Mouse (Mus musculus): ENCODE data around the gene Rab5if. TPM values are rescaled to one million over a fixed set of nuclear protein-coding genes. Genes with fewer than 3 reads are reported as not detected.
"Not testable (repeated sequence)": the region's sequence is repeated elsewhere in the genome, so short reads cannot be mapped to it uniquely, and the experiment has no call there.

Gene Rab5if
- polyA plus RNA-seq, 1 experiment: 191 TPM

DNA sequence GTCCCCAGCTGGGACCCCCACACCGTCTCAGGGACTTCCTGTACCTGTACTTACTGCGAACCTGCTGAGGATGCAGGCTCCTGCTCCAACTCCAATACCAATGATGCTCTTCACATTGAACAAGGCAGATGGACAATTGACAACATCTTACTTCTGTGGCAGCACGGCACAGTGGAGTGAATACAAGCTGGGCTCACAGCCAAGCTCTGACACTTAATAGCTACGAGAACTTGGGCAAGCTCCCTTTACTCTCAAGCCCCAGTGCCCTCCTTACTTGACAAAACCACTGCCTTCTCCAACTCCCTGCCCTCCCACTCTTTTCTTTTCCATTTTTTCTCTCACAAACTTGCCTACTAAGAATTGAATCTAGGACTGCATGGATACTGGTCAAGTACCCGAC, 50.3 kb downstream of the Rab5if start:
- H3K79me2 ChIP-seq (ENCODE audit: control insufficient read depth, insufficient read depth): no peaks in the 10 kb centered on the region
- no peak overlapping the region for H3ac ChIP-seq (ENCODE audit: control insufficient read depth, insufficient read length)
- no peaks in the 10 kb centered on the region for H3K27me3 ChIP-seq (ENCODE audit: control insufficient read depth, insufficient read depth, insufficient read length)
- TF ChIP-seq POLR2A (IDR thresholded peaks at IDR 0.05; ENCODE audit: insufficient read length, low read depth) (no peak), MYOD1 (IDR thresholded peaks at IDR 0.05; ENCODE audit: control insufficient read depth in 1 of 3, insufficient read length in 2 of 3, low read depth in 2 of 3) (no peak), MAX (IDR thresholded peaks at IDR 0.05; ENCODE audit: low read depth) (no peak), REST (IDR thresholded peaks at IDR 0.05; ENCODE audit: insufficient read depth, insufficient read length) (no peak), TCF3 (IDR thresholded peaks at IDR 0.05; ENCODE audit: insufficient read length, low read depth) (no peak), CEBPB (IDR thresholded peaks at IDR 0.05; ENCODE audit: insufficient read depth, poor library complexity, severe bottlenecking) (no peak), POLR2AphosphoS2 (IDR thresholded peaks at IDR 0.05; ENCODE audit: insufficient read length, low read depth) (no peak)
- H3K4me2 ChIP-seq (ENCODE audit: low read depth): no peak overlapping the region
- H3K4me3 ChIP-seq: no peak overlapping the region
- no peaks in the 10 kb centered on the region for H3K36me3 ChIP-seq (ENCODE audit: control insufficient read depth, insufficient read depth)

DNA sequence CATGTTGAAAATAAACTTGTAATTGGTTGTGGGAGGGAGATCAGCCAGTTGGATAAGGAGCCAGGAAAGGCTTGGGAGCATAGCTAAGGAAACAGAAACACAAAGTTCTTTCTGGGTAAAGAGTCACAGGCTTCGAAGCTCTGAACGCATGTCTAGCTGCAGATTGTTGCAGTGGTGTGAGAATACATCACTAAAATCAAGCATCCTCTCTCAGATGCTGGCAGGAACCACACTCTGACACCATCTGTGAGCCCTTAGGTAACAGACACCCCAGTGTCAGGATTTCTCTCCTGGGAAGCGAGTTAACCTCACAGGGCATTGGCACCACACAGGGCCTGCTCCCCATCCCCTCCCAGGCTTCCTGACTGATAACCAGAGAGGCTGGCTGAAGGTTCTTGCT, 52.6 kb downstream of the Rab5if start:
- Histone ChIP-seq H3K79me2 (ENCODE audit: control insufficient read depth, insufficient read depth) (no peaks in the 10 kb centered on the region), H3K4me2 (ENCODE audit: low read depth) (no peak overlapping the region), H3K27me3 (ENCODE audit: control insufficient read depth, insufficient read depth, insufficient read length) (no peaks in the 10 kb centered on the region), H3K4me3 (no peak overlapping the region), H3K36me3 (ENCODE audit: control insufficient read depth, insufficient read depth) (no peaks in the 10 kb centered on the region), H3ac (ENCODE audit: control insufficient read depth, insufficient read length) (no peak overlapping the region)
- TF ChIP-seq TCF3 (IDR thresholded peaks at IDR 0.05; ENCODE audit: insufficient read length, low read depth) (no peak), REST (IDR thresholded peaks at IDR 0.05; ENCODE audit: insufficient read depth, insufficient read length) (no peak), MYOG (IDR thresholded peaks at IDR 0.05; ENCODE audit: control insufficient read depth in 1 of 3, insufficient read depth in 1 of 3, insufficient read length in 2 of 3, low read depth in 2 of 3) (no peak), SRF (IDR thresholded peaks at IDR 0.05; ENCODE audit: control insufficient read depth, insufficient read length, low read depth) (no peak), TCF12 (IDR thresholded peaks at IDR 0.05; ENCODE audit: insufficient read depth, poor library complexity, severe bottlenecking) (no peak), POLR2AphosphoS2 (IDR thresholded peaks at IDR 0.05; ENCODE audit: insufficient read length, low read depth) (no peak), MYOD1 (IDR thresholded peaks at IDR 0.05; ENCODE audit: control insufficient read depth in 1 of 3, insufficient read length in 2 of 3, low read depth in 2 of 3) (no peak), CEBPB (IDR thresholded peaks at IDR 0.05; ENCODE audit: insufficient read depth, poor library complexity, severe bottlenecking) (no peak), E2F4 (IDR thresholded peaks at IDR 0.05; ENCODE audit: insufficient read depth) (no peak), MAX (IDR thresholded peaks at IDR 0.05; ENCODE audit: low read depth) (no peak)

GRCm38 (mm10) chr2:156916419-156917125, 53.6 kb downstream of the Rab5if start:
- TF ChIP-seq REST (IDR thresholded peaks at IDR 0.05; ENCODE audit: insufficient read depth, insufficient read length): no peak
- TF ChIP-seq POLR2A (IDR thresholded peaks at IDR 0.05; ENCODE audit: insufficient read length, low read depth): no peak
- no peak for TF ChIP-seq TCF3 (IDR thresholded peaks at IDR 0.05; ENCODE audit: insufficient read length, low read depth)
- no peak for TF ChIP-seq MYOG (IDR thresholded peaks at IDR 0.05; ENCODE audit: control insufficient read depth in 1 of 3, insufficient read depth in 1 of 3, insufficient read length in 2 of 3, low read depth in 2 of 3)
- TF ChIP-seq E2F4 (IDR thresholded peaks at IDR 0.05; ENCODE audit: insufficient read depth): no peak
- no peak for TF ChIP-seq MYOD1 (IDR thresholded peaks at IDR 0.05; ENCODE audit: control insufficient read depth in 1 of 3, insufficient read length in 2 of 3, low read depth in 2 of 3)
- TF ChIP-seq CEBPB (IDR thresholded peaks at IDR 0.05; ENCODE audit: insufficient read depth, poor library complexity, severe bottlenecking): no peak
- Histone ChIP-seq H3K36me3 (ENCODE audit: control insufficient read depth, insufficient read depth) (no peaks in the 10 kb centered on the region), H3ac (ENCODE audit: control insufficient read depth, insufficient read length) (no peak overlapping the region), H3K79me2 (ENCODE audit: control insufficient read depth, insufficient read depth) (no peaks in the 10 kb centered on the region), H3K4me2 (ENCODE audit: low read depth) (no peak overlapping the region), H3K27me3 (ENCODE audit: control insufficient read depth, insufficient read depth, insufficient read length) (no peaks in the 10 kb centered on the region), H3K4me3 (no peak overlapping the region)

GRCm38 (mm10) chr2:156918562-156918961, 55.6 kb downstream of the Rab5if start:
- H3K4me3 ChIP-seq: no peak overlapping the region
- H3K79me2 ChIP-seq (ENCODE audit: control insufficient read depth, insufficient read depth): no peaks in the 10 kb centered on the region
- no peak for TF ChIP-seq USF1 (IDR thresholded peaks at IDR 0.05; ENCODE audit: low read depth)
- H3ac ChIP-seq (ENCODE audit: control insufficient read depth, insufficient read length): no peak overlapping the region
- H3K4me2 ChIP-seq (ENCODE audit: low read depth): no peak overlapping the region
- no peaks in the 10 kb centered on the region for H3K27me3 ChIP-seq (ENCODE audit: control insufficient read depth, insufficient read depth, insufficient read length)
- no peaks in the 10 kb centered on the region for H3K36me3 ChIP-seq (ENCODE audit: control insufficient read depth, insufficient read depth)

DNA sequence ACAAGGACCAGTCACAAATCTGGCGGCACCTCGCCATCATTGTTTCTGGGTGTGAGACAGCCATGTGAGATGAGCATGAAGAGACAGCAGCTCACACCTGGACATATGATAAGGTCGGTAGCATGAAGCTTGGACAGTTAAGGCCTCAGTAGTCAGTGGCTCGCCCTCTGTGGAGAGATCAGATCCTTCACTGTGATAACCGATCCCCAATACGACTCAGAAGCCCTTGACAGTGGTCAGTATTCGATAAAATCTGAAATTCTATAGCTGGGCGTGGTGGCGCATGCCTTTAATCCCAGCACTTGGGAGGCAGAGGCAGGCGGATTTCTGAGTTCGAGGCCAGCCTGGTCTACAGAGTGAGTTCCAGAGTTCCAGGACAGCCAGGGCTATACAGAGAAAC, 56.3 kb downstream of the Rab5if start:
- not testable (repeated sequence) for H3K36me3 ChIP-seq (ENCODE audit: control insufficient read depth, insufficient read depth); H3K4me3 ChIP-seq; H3K79me2 ChIP-seq (ENCODE audit: control insufficient read depth, insufficient read depth); H3K27me3 ChIP-seq (ENCODE audit: control insufficient read depth, insufficient read depth, insufficient read length); H3ac ChIP-seq (ENCODE audit: control insufficient read depth, insufficient read length); H3K4me2 ChIP-seq (ENCODE audit: low read depth)

GRCm38 (mm10) chr2:156919796-156920195, 56.9 kb downstream of the Rab5if start:
- TF ChIP-seq MYOG (IDR thresholded peaks at IDR 0.05; ENCODE audit: control insufficient read depth in 1 of 3, insufficient read depth in 1 of 3, insufficient read length in 2 of 3, low read depth in 2 of 3) (no peak), MYOD1 (IDR thresholded peaks at IDR 0.05; ENCODE audit: control insufficient read depth in 1 of 3, insufficient read length in 2 of 3, low read depth in 2 of 3) (no peak), SRF (IDR thresholded peaks at IDR 0.05; ENCODE audit: control insufficient read depth, insufficient read length, low read depth) (no peak), REST (IDR thresholded peaks at IDR 0.05; ENCODE audit: insufficient read depth, insufficient read length) (no peak), USF1 (IDR thresholded peaks at IDR 0.05; ENCODE audit: low read depth) (no peak), TCF3 (IDR thresholded peaks at IDR 0.05; ENCODE audit: insufficient read length, low read depth) (no peak), TCF12 (IDR thresholded peaks at IDR 0.05; ENCODE audit: insufficient read depth, poor library complexity, severe bottlenecking) (no peak)

More at GRCm38 (mm10) chr2:156919796-156920195, 56.9 kb downstream of the Rab5if start:
- H3K79me2 ChIP-seq (ENCODE audit: control insufficient read depth, insufficient read depth): no peaks in the 10 kb centered on the region
- H3K27me3 ChIP-seq (ENCODE audit: control insufficient read depth, insufficient read depth, insufficient read length): no peaks in the 10 kb centered on the region
- no peak overlapping the region for H3K4me2 ChIP-seq (ENCODE audit: low read depth)
- H3K36me3 ChIP-seq (ENCODE audit: control insufficient read depth, insufficient read depth): no peaks in the 10 kb centered on the region
- no peak overlapping the region for H3ac ChIP-seq (ENCODE audit: control insufficient read depth, insufficient read length)
- no peak overlapping the region for H3K4me3 ChIP-seq

Data from myocyte (in vitro differentiated cells).